In the genomic region with DNA sequence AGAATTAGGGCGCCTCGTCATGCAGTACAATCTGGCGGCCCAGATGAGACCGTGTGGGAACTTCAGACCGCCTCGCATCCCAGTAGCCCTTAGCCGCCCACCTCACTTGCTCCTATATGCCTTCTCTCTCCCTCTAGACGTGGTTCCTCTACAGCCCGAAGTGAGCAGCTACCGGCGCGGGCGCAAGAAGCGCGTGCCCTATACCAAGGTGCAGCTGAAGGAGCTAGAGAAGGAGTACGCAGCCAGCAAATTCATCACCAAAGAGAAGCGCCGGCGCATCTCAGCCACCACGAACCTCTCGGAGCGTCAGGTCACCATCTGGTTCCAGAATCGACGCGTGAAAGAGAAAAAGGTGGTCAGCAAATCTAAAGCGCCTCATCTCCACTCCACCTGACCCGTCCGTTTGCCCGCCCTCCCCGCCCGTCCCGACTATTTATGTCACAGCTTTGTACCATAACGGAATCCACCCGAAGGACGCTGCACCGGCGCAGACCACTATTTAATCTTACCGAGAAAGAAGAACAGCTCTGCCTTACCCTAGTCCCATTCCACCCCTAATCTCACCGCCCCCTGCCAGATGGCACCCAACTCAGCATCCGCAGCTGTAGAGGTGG, we compare ENCODE assay signal across 1 mouse cellular context.
TF ChIP-seq lines count a peak whose summit lies in the region.

No protein-coding gene starts in this region.

TF ChIP-seq in ES-E14, 5 proteins besides CTCF, POLR2A, EP300 and RAD21:
- TF ChIP-seq ZNF384 (IDR thresholded peaks at IDR 0.05; ENCODE audit: low read depth, low read length) (no peak), HCFC1 (IDR thresholded peaks at IDR 0.05; ENCODE audit: borderline replicate concordance, insufficient read depth, low read length) (no peak), MAFK (IDR thresholded peaks at IDR 0.05; ENCODE audit: insufficient read depth, low read depth, low read length) (no peak), CHD2 (IDR thresholded peaks at IDR 0.05; ENCODE audit: low read depth, low read length) (no peak), ZC3H11A (IDR thresholded peaks at IDR 0.05; ENCODE audit: borderline replicate concordance, low read depth, low read length) (no peak)
TF ChIP-seq in ES-E14: peak in this region for 0.
